Mouse (Mus musculus): ENCODE data around the gene Ppa1. TPM values are rescaled to one million over a fixed set of nuclear protein-coding genes. Genes with fewer than 3 reads are reported as not detected.

Ppa1 gene
- polyA plus RNA-seq, 1 experiment from 2014 or later: 207 TPM

DNA sequence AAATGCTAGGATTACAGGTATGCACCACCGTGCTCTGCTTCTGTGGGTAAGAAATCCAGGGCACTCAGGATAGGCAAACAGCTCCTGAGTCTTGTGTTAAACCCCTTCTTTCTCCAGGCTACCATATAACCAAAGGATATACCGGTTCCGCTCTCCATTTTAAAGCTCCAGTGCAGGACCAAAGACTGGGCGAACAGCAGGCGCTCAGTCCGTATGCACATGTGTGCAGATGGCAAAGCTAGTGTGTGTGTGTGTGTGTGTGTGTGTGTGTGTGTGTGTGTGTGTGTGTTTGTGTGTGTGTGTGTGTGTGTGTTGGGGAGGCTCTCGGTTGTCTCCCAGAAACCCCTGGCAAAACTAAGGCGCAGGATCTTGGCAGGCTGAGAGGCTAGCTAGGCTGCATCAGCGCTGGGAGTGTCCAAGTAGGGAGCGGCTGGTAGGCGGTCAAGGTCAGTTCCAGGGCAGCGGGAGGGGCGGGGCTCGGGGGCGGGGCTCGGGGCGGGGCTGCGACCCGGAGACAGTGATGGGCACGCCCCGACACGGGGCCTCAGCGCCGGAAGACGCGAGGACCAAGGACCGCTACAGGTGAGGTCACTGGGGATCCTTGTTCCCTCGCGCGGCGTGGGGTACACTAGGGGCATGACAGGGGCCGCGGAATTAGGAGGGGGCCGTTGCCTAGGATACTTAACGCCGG lies 66.6 kb downstream of the Ppa1 start, which contains the start of gene Aifm2:
Gene Aifm2, plus strand, starts transcription at position 493 of the 691 bp plus-strand sequence.
- 0 out of 2 replicates have a peak, but pooled peaks cover 3% of the 10 kb centered on the region for H3K27me3 ChIP-seq (replicated peaks)
- H3K4me3 ChIP-seq: peak within 1 kb of the TSS; percentile 51
- peaks cover 15% of the 10 kb centered on the region for H3K4me1 ChIP-seq
- no peaks in the 10 kb centered on the region for H3K9me3 ChIP-seq
- WGBS: 12% methylated on average over 34 of the region's 36 CpGs
- H3K27ac ChIP-seq: no peak within 1 kb of the TSS
- peak; percentile 82 for ATAC-seq (ENCODE audit: low FRiP score, low read depth)
- no peaks in the 10 kb centered on the region for H3K36me3 ChIP-seq
- H3K4me2 ChIP-seq (replicated peaks): peak within 1 kb of the TSS; percentile 87
- peak within 1 kb of the TSS; percentile 60 for H3K9ac ChIP-seq

GRCm38 (mm10) chr10:61715462-61715837 lies 67.1 kb downstream of the Ppa1 start:
- peak overlapping the region; percentile 60 for H3K9ac ChIP-seq
- no peak overlapping the region for H3K27ac ChIP-seq
- no peaks in the 10 kb centered on the region for H3K36me3 ChIP-seq
- no peaks in the 10 kb centered on the region for H3K9me3 ChIP-seq
- peak overlapping the region; percentile 51 for H3K4me3 ChIP-seq
- peaks cover 15% of the 10 kb centered on the region for H3K4me1 ChIP-seq
- WGBS: 2% methylated on average over 11 of the region's 11 CpGs
- ATAC-seq (ENCODE audit: low FRiP score, low read depth): peak; percentile 56; the same call in 1 of the 2 replicates
- H3K27me3 ChIP-seq (replicated peaks): 0 out of 2 replicates have a peak, but pooled peaks cover 3% of the 10 kb centered on the region
- H3K4me2 ChIP-seq (replicated peaks): peak overlapping the region; percentile 87

- WGBS: 76% methylated on average over 7 of the region's 7 CpGs
- Histone ChIP-seq H3K4me1 (peaks cover 15% of the 10 kb centered on the region), H3K4me2 (replicated peaks) (peak overlapping the region; percentile 87), H3K9me3 (no peaks in the 10 kb centered on the region), H3K4me3 (no peak overlapping the region), H3K27ac (no peak overlapping the region), H3K36me3 (no peaks in the 10 kb centered on the region), H3K27me3 (replicated peaks) (0 out of 2 replicates have a peak, but pooled peaks cover 4% of the 10 kb centered on the region), H3K9ac (no peak overlapping the region)
- ATAC-seq (ENCODE audit: low FRiP score, low read depth): no peak
Measured at GRCm38 (mm10) chr10:61715996-61716864, 67.9 kb downstream of the Ppa1 start.

DNA sequence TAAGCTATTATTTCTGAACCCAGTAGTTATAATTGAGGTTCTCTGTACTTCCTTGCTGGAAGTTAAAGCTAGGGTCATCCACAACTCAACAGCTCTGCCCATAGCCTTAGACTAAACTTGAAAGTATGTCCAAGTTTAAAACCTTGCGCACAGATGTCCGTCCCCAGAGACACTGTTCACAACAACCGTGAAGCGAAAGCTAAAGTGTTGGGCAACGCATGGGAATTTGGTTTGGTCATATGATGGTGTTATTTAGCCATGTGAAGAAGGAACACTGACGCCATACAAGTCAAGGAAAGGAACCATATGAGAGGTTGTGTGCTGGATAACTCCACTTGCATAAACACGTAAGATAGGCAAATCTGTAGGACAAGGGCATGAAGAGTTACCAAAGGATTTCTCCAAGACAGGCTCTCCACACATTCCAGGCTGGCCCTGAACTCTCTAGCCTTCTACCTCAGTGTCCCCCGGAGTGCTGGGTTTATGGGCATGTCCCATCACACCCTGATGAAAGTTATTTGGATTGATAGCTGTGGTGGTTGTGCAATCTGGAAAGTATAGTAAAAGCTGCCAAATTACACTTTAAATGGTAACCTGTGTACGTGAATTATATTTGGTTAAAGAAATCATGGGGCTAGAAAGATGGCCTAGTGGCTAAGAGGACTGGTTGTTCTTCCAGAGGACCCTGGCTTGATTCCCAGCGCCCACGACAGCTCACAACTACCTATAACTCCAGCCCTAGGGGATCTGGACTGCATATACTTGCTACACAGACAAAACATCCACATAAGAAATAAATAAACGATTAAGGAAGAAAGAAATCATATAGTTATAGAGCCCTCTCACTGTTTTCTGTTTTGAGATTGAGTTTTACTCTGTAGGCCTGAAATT lies 69.3 kb downstream of the Ppa1 start:
- no peak overlapping the region for H3K4me3 ChIP-seq
- ATAC-seq (ENCODE audit: low FRiP score, low read depth): no peak
- 90% methylated on average over 12 of the region's 12 CpGs for WGBS
- no peaks in the 10 kb centered on the region for H3K9me3 ChIP-seq
- peaks cover 15% of the 10 kb centered on the region for H3K4me1 ChIP-seq
- no peak overlapping the region for H3K4me2 ChIP-seq (replicated peaks)
- H3K36me3 ChIP-seq: no peaks in the 10 kb centered on the region
- no peak overlapping the region for H3K9ac ChIP-seq
- 0 out of 2 replicates have a peak, but pooled peaks cover 7% of the 10 kb centered on the region for H3K27me3 ChIP-seq (replicated peaks)
- H3K27ac ChIP-seq: no peak overlapping the region

- WGBS: 87% methylated on average over 7 of the region's 7 CpGs
- no peak overlapping the region for H3K4me2 ChIP-seq (replicated peaks)
- H3K9ac ChIP-seq: no peak overlapping the region
- no peak overlapping the region for H3K4me3 ChIP-seq
- no peaks in the 10 kb centered on the region for H3K36me3 ChIP-seq
- H3K27me3 ChIP-seq (replicated peaks): 0 out of 2 replicates have a peak, but pooled peaks cover 7% of the 10 kb centered on the region
- no peak for ATAC-seq (ENCODE audit: low FRiP score, low read depth)
- H3K9me3 ChIP-seq: no peaks in the 10 kb centered on the region
- H3K4me1 ChIP-seq: peaks cover 8% of the 10 kb centered on the region
- no peak overlapping the region for H3K27ac ChIP-seq
Measured at GRCm38 (mm10) chr10:61720331-61720730, 72.0 kb downstream of the Ppa1 start.

DNA sequence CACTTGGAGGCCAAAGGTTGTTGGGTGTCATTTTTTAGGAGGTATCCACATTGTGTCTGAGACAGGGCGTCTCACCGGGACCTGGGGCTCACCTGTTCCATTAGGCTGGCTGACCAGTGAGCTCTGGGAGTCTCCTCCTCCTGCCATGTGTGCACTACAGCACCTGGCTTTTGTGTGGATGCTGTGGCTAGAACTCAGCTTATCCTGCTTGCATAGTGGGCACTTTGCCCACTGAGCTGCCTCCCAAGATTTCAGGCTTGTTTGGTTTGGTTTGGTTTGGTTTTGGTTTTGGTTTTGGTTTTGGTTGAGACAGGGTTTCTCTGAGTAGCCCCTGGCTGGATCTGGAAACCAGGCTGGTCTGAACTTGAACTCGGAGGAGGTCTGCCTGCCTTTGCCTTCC lies 73.9 kb downstream of the Ppa1 start:
- Histone ChIP-seq H3K9me3 (no peaks in the 10 kb centered on the region), H3K4me2 (replicated peaks) (no peak overlapping the region), H3K36me3 (no peaks in the 10 kb centered on the region), H3K9ac (no peak overlapping the region), H3K27me3 (replicated peaks) (0 out of 2 replicates have a peak, but pooled peaks cover 4% of the 10 kb centered on the region), H3K4me3 (no peak overlapping the region), H3K27ac (no peak overlapping the region), H3K4me1 (no peaks in the 10 kb centered on the region)
- no peak for ATAC-seq (ENCODE audit: low FRiP score, low read depth)
- WGBS: 85% methylated on average over 3 of the region's 3 CpGs

- Histone ChIP-seq H3K4me2 (replicated peaks) (no peak overlapping the region), H3K27me3 (replicated peaks) (0 out of 2 replicates have a peak, but pooled peaks cover 4% of the 10 kb centered on the region), H3K27ac (no peak overlapping the region), H3K9me3 (no peaks in the 10 kb centered on the region), H3K36me3 (no peaks in the 10 kb centered on the region), H3K4me3 (no peak overlapping the region), H3K9ac (no peak overlapping the region), H3K4me1 (no peaks in the 10 kb centered on the region)
- 77% methylated on average over 6 of the region's 6 CpGs for WGBS
- ATAC-seq (ENCODE audit: low FRiP score, low read depth): no peak
Measured at GRCm38 (mm10) chr10:61723271-61723670, 74.9 kb downstream of the Ppa1 start.

Other genes with a start within 250 kb of the Ppa1 start
- gene Nodal, start 230.6 kb upstream of the Ppa1 start, polyA plus RNA-seq (2016; fragmentation: Nextera tagmentation; extraction: Ambion mirVana): 0.13 TPM in 1 of 2 replicates, not detected in the other
- gene Eif4ebp2, start 195.9 kb upstream of the Ppa1 start, polyA plus RNA-seq (2016; fragmentation: Nextera tagmentation; extraction: Ambion mirVana): 52.0 and 64.9 TPM in 2 replicates
- gene Lrrc20, start 172.8 kb upstream of the Ppa1 start, polyA plus RNA-seq (2016; fragmentation: Nextera tagmentation; extraction: Ambion mirVana): 12.6 and 13.2 TPM in 2 replicates
- 0.22 and 0.25 TPM in 2 replicates for gene Npffr1, start 53.1 kb upstream of the Ppa1 start, polyA plus RNA-seq (2016; fragmentation: Nextera tagmentation; extraction: Ambion mirVana)
- 212 and 220 TPM in 2 replicates for gene Sar1a, start 31.7 kb downstream of the Ppa1 start, polyA plus RNA-seq (2016; fragmentation: Nextera tagmentation; extraction: Ambion mirVana)
- 38.6 and 40.9 TPM in 2 replicates for gene Tysnd1, start 47.0 kb downstream of the Ppa1 start, polyA plus RNA-seq (2016; fragmentation: Nextera tagmentation; extraction: Ambion mirVana)
- gene Aifm2, start 66.7 kb downstream of the Ppa1 start, polyA plus RNA-seq (2016; fragmentation: Nextera tagmentation; extraction: Ambion mirVana): 9.4 and 10.7 TPM in 2 replicates
- 333 and 346 TPM in 2 replicates for gene H2afy2, start 135.6 kb downstream of the Ppa1 start, polyA plus RNA-seq (2016; fragmentation: Nextera tagmentation; extraction: Ambion mirVana)

Data from neural tube, embryonic 12.5 days (tissue).